Mouse (Mus musculus): ENCODE results near the gene Sgcd. TPM values are rescaled to one million over a fixed set of nuclear protein-coding genes. Genes with fewer than 3 reads are reported as not detected.

Gene Sgcd
- 0.07 and 0.12 TPM in 2 replicates for polyA plus RNA-seq (2012; rRNA removed)

GRCm38 (mm10) chr11:47988697-47989533 is at the start of gene Sgcd:
Gene Sgcd (minus strand): TSS chr11:47988969.

Measured in liver, embryonic 14 days (tissue).